Mouse (Mus musculus) G1E (cell line): Measurements from ENCODE around the gene Zbtb17. TPM values are rescaled to one million over a fixed set of nuclear protein-coding genes. Genes with fewer than 3 reads are reported as not detected.

Source experiments
- ATAC-seq: 2 replicates; pipeline ENCODE4 v1.8.0; 2016; ENCODE audit warnings: mild to moderate bottlenecking; ENCODE audit not compliant: insufficient number of reproducible peaks, poor library complexity, low FRiP score, severe bottlenecking; ENCODE audit errors: extremely low read depth
- DNase-seq: peaks from one replicate; pipeline ENCODE4 v3.0.0; 2012; ENCODE audit warnings: low spot score
- H3K27me3 ChIP-seq: 2 replicates; pipeline ENCODE4 v1.6.1; 2012; ENCODE audit warnings: mild to moderate bottlenecking, low read length, inconsistent platforms; ENCODE audit not compliant: insufficient read depth
- H3K36me3 ChIP-seq: replicated peaks from 2 replicates; pipeline ENCODE3; 2012; ENCODE audit warnings: mild to moderate bottlenecking, inconsistent platforms
- H3K4me1 ChIP-seq: 2 replicates; pipeline ENCODE4 v1.6.1; 2012; ENCODE audit warnings: low read depth, low read length, inconsistent platforms, mixed read lengths; ENCODE audit not compliant: insufficient read depth
- H3K4me3 ChIP-seq: 2 replicates; pipeline ENCODE4 v1.5.1; 2012; ENCODE audit warnings: low read depth, mild to moderate bottlenecking, inconsistent platforms, low read length, moderate library complexity, mixed read lengths
- H3K9me3 ChIP-seq: replicated peaks from 2 replicates; pipeline ENCODE4 v1.6.1; 2012; ENCODE audit warnings: inconsistent platforms
- CTCF ChIP-seq: IDR thresholded peaks from 2 replicates; pipeline ENCODE4 v1.5.1; 2012; ENCODE audit warnings: low read depth, low read length, inconsistent platforms, mixed read lengths
- GATA1 ChIP-seq: IDR thresholded peaks from 2 replicates; pipeline ENCODE4 v1.6.1; 2012; ENCODE audit warnings: borderline replicate concordance, low read length, inconsistent platforms, mixed read lengths
- GATA2 ChIP-seq: IDR thresholded peaks from 2 replicates; pipeline ENCODE4 v1.6.1; 2012; ENCODE audit warnings: low read depth, low read length, inconsistent platforms, borderline replicate concordance
- POLR2AphosphoS5 ChIP-seq: IDR thresholded peaks from 2 replicates; pipeline ENCODE4 v1.6.1; 2012; ENCODE audit warnings: low read depth, low read length, inconsistent platforms; ENCODE audit not compliant: insufficient replicate concordance
- TAL1 ChIP-seq: conservative IDR thresholded peaks from 2 replicates; pipeline ENCODE4 v1.6.1; 2012; ENCODE audit warnings: low read depth, low read length, inconsistent platforms, mixed read lengths
- polyA plus RNA-seq: library from polyadenylated mRNA; stranded (reverse); fragments of >175 nt; gene quantifications from 2 replicates; pipeline ENCODE4 v1.2.3, GENCODE M21; 2012
- total RNA-seq, 2 experiments: library from RNA; stranded (forward) in 1 of 2; stranded (reverse) in 1 of 2; fragments of 200-1000 nt in 1 of 2; fragments of >200 nt in 1 of 2; fragmentation: Nextera tagmentation in 1 of 2; gene quantifications; 2 replicates each; pipeline ENCODE4 v1.2.3; 2014 to 2017

Zbtb17 gene
- total and polyA plus RNA-seq, 3 experiments, result 10.9 to 51.4 (median 15.9) TPM

- peaks cover 27% of the 10 kb centered on the region; the same call in 1 of the 2 replicates for H3K27me3 ChIP-seq
- H3K4me3 ChIP-seq, result no peak overlapping the region
- no peak for TF ChIP-seq CTCF
- TF ChIP-seq POLR2AphosphoS5, result no peak
- no peak for TF ChIP-seq GATA2
- no peak for TF ChIP-seq GATA1
- no peak for TF ChIP-seq TAL1
- no peaks in the 10 kb centered on the region for H3K9me3 ChIP-seq
- H3K36me3 ChIP-seq, result no peaks in the 10 kb centered on the region
- H3K4me1 ChIP-seq, result no peaks in the 10 kb centered on the region
- DNase-seq (no peak), ATAC-seq (no peak)
Measured at GRCm38 (mm10) chr4:141425484-141426479, 18.7 kb upstream of the Zbtb17 start.

DNA sequence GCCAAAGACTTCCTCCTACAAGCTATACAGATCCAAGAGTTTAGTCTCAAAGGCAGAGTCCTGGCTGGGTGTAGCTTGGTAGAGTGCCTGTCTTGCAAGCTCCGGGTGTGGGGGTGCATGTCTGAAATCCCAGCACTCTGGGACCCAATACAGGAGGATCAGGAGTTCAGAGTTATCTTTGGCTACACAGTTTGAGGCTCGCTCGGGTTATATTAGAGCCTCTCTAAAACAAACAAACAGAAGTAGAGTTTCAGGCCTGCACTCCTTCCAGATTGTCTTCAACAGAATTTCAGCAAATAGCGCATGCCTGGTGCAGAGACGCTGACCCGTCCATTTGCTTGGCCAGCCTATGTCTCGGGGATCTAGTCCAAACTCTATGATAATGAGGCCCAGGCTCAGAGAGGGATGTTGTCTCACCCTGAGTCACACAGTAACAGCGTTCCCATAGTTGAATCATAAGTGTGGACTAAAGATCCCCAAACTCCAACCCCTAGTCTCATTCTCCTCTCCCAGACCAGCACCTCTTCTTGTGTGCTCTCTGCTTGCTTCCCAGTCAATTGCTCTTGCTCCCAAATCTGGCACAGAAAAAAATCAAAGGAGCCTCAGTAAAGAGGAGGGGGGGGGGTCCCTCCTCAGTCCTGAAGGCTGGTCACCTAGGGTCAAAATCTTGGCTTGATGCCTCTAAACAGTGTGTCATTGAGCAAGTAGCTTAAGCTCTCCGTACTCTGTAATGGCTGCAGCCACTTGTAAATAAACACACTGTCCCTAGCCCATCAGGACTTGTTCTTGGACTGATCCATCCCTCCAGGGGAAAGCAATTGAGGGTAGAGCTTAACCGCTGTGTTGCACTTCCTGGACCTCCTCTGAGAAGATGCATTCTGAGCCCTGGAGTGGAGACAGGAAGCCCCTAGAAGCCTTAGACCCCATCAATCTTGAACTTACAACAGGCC lies 17.4 kb upstream of the Zbtb17 start:
- no peaks in the 10 kb centered on the region for H3K9me3 ChIP-seq
- no peak overlapping the region for H3K4me3 ChIP-seq
- H3K36me3 ChIP-seq, result no peaks in the 10 kb centered on the region
- no peak for ATAC-seq
- H3K4me1 ChIP-seq, result no peaks in the 10 kb centered on the region
- no peak for DNase-seq
- TF ChIP-seq GATA1 (no peak), TAL1 (no peak), POLR2AphosphoS5 (no peak), GATA2 (no peak), CTCF (no peak)
- peaks cover 21% of the 10 kb centered on the region; the same call in 1 of the 2 replicates for H3K27me3 ChIP-seq

GRCm38 (mm10) chr4:141427921-141428320 lies 16.5 kb upstream of the Zbtb17 start:
- Histone ChIP-seq H3K9me3 (no peaks in the 10 kb centered on the region), H3K36me3 (no peaks in the 10 kb centered on the region), H3K4me1 (no peaks in the 10 kb centered on the region), H3K27me3 (peaks cover 17% of the 10 kb centered on the region; the same call in 1 of the 2 replicates), H3K4me3 (no peak overlapping the region)
- ATAC-seq (no peak), DNase-seq (no peak)
- TF ChIP-seq TAL1 (no peak), POLR2AphosphoS5 (no peak), CTCF (no peak), GATA1 (no peak), GATA2 (no peak)

DNA sequence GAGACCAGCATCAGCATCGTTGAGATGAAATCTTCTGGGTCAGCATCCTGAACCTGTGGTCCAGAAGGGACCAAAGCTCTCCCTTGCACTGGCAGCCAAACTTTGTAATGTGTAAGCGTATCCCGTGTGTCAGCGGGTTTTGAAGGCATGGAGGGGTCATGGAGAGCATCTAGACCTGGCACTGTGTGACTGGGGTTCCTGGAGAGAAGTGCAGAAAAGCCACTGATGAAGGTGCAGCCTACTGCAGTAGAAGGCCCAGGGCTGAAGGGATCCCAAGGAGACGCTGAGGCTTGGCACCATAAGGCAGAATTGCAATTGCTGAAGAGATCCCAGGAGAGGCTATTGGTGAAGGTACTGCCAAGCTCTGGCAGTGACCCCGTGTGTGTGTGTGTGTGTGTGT lies 15.1 kb upstream of the Zbtb17 start:
- Histone ChIP-seq H3K4me3 (no peak overlapping the region), H3K9me3 (no peaks in the 10 kb centered on the region), H3K27me3 (peaks cover 12% of the 10 kb centered on the region; the same call in 1 of the 2 replicates), H3K36me3 (no peaks in the 10 kb centered on the region), H3K4me1 (no peaks in the 10 kb centered on the region)
- ATAC-seq (no peak), DNase-seq (no peak)
- TF ChIP-seq TAL1 (no peak), POLR2AphosphoS5 (no peak), CTCF (no peak), GATA1 (no peak), GATA2 (no peak)

- no peak for DNase-seq
- Histone ChIP-seq H3K36me3 (no peaks in the 10 kb centered on the region), H3K9me3 (no peaks in the 10 kb centered on the region), H3K4me1 (no peaks in the 10 kb centered on the region), H3K27me3 (peaks cover 12% of the 10 kb centered on the region; the same call in 1 of the 2 replicates), H3K4me3 (no peak overlapping the region)
- ATAC-seq, result no peak
- TF ChIP-seq CTCF (0 out of 2 replicates have a peak, but pooled peaks have one; percentile 23), GATA2 (no peak)
Measured at GRCm38 (mm10) chr4:141429847-141430246, 14.6 kb upstream of the Zbtb17 start.
